Mouse (Mus musculus) small intestine, adult 2 months (tissue): Measurements from ENCODE around the gene Dennd1a. TPM values are rescaled to one million over a fixed set of nuclear protein-coding genes. Genes with fewer than 3 reads are reported as not detected.

Source experiments
- H3K27ac ChIP-seq: fragments of 200-500 bp; 2 replicates; pipeline ENCODE4 v1.5.1; 2012; ENCODE audit warnings: low read depth, low read length, control low read depth, inconsistent platforms; ENCODE audit not compliant: insufficient read depth
- H3K27me3 ChIP-seq: fragments of 200-500 bp; 2 replicates; pipeline ENCODE4 v1.6.1; 2012; ENCODE audit warnings: mild to moderate bottlenecking, moderate library complexity, low read length, inconsistent platforms; ENCODE audit not compliant: control insufficient read depth, insufficient read depth
- H3K36me3 ChIP-seq: fragments of 200-500 bp; 2 replicates; pipeline ENCODE4 v1.6.1; 2012; ENCODE audit warnings: mild to moderate bottlenecking, low read length, control low read depth, inconsistent platforms; ENCODE audit not compliant: control insufficient read depth, insufficient read depth
- H3K4me1 ChIP-seq: fragments of 200-500 bp; 2 replicates; pipeline ENCODE4 v1.6.1; 2012; ENCODE audit warnings: low read length, inconsistent platforms, mixed read lengths; ENCODE audit not compliant: control insufficient read depth, insufficient read depth, insufficient read length
- H3K4me3 ChIP-seq: fragments of 200-500 bp; 2 replicates; pipeline ENCODE4 v1.5.1; 2012; ENCODE audit warnings: low read depth, mild to moderate bottlenecking, control low read depth, inconsistent platforms, low read length, moderate library complexity
- CTCF ChIP-seq: fragments of 200-500 bp; IDR thresholded peaks from 2 replicates; pipeline ENCODE4 v1.5.1; 2012; ENCODE audit warnings: low read depth, mild to moderate bottlenecking, control low read depth, inconsistent platforms, low read length, moderate library complexity, mixed read lengths; ENCODE audit not compliant: insufficient replicate concordance, insufficient read length; ENCODE audit errors: extremely low read depth
- POLR2A ChIP-seq: fragments of 200-500 bp; IDR thresholded peaks from 2 replicates; pipeline ENCODE4 v1.6.1; 2012; ENCODE audit warnings: low read depth, mild to moderate bottlenecking, control low read depth, inconsistent platforms, low read length, moderate library complexity
- WGBS: fragments of 180-500 bp; shearing (Covaris S2); methylation state at CpG from one replicate; pipeline ENCODE4 v1.1.7; 2018; 5-methylcytosine and 5-hydroxymethylcytosine counted together
- polyA plus RNA-seq: library from polyadenylated mRNA; depleted of rRNA; stranded (reverse); fragments of >200 nt; gene quantifications from 2 replicates; pipeline ENCODE4 v1.2.3, GENCODE M21; 2012; rRNA removed

The Dennd1a gene
- polyA plus RNA-seq, 1 experiment = 8.2 TPM

GRCm38 (mm10) chr2:37758343-37759015 lies 528.7 kb downstream of the Dennd1a start:
- peaks cover 3% of the 10 kb centered on the region; the same call in 1 of the 2 replicates for H3K4me1 ChIP-seq
- H3K36me3 ChIP-seq = no peaks in the 10 kb centered on the region
- H3K27me3 ChIP-seq = no peaks in the 10 kb centered on the region
- no peak overlapping the region for H3K27ac ChIP-seq
- WGBS = 63% methylated on average over 21 of the region's 21 CpGs
- no peak overlapping the region for H3K4me3 ChIP-seq
- no peak for TF ChIP-seq CTCF
- no peak for TF ChIP-seq POLR2A

- 92% methylated on average over 4 of the region's 4 CpGs for WGBS
- peaks cover 3% of the 10 kb centered on the region; the same call in 1 of the 2 replicates for H3K4me1 ChIP-seq
- H3K4me3 ChIP-seq = no peak overlapping the region
- no peak overlapping the region for H3K27ac ChIP-seq
- TF ChIP-seq POLR2A (no peak), CTCF (no peak)
- H3K27me3 ChIP-seq = no peaks in the 10 kb centered on the region
- H3K36me3 ChIP-seq = no peaks in the 10 kb centered on the region
Measured at GRCm38 (mm10) chr2:37757784-37758183, 529.4 kb downstream of the Dennd1a start.

- Histone ChIP-seq H3K27ac (no peak overlapping the region), H3K36me3 (no peaks in the 10 kb centered on the region), H3K4me3 (no peak overlapping the region), H3K4me1 (peaks cover 3% of the 10 kb centered on the region; the same call in 1 of the 2 replicates), H3K27me3 (no peaks in the 10 kb centered on the region)
- TF ChIP-seq POLR2A = no peak
- no peak for TF ChIP-seq CTCF
- WGBS = 69% methylated on average over 5 of the region's 5 CpGs
Measured at GRCm38 (mm10) chr2:37757016-37757415, 530.2 kb downstream of the Dennd1a start.

GRCm38 (mm10) chr2:37756220-37756930 lies 530.8 kb downstream of the Dennd1a start:
- H3K27ac ChIP-seq = no peak overlapping the region
- WGBS = 84% methylated on average over 2 of the region's 2 CpGs
- H3K4me3 ChIP-seq = no peak overlapping the region

GRCm38 (mm10) chr2:37751114-37751513 lies 536.1 kb downstream of the Dennd1a start:
- H3K27me3 ChIP-seq = no peaks in the 10 kb centered on the region
- no peaks in the 10 kb centered on the region for H3K36me3 ChIP-seq
- WGBS = 82% methylated on average over 1 of the region's 1 CpGs
- peaks cover 10% of the 10 kb centered on the region for H3K4me1 ChIP-seq
- no peak for TF ChIP-seq POLR2A
- TF ChIP-seq CTCF = no peak
- no peak overlapping the region for H3K27ac ChIP-seq
- H3K4me3 ChIP-seq = no peak overlapping the region

More at GRCm38 (mm10) chr2:37756220-37756930, 530.8 kb downstream of the Dennd1a start:
- peaks cover 3% of the 10 kb centered on the region; the same call in 1 of the 2 replicates for H3K4me1 ChIP-seq
- H3K36me3 ChIP-seq = no peaks in the 10 kb centered on the region
- no peaks in the 10 kb centered on the region for H3K27me3 ChIP-seq
- no peak for TF ChIP-seq POLR2A
- TF ChIP-seq CTCF = no peak

- Histone ChIP-seq H3K4me1 (peaks cover 10% of the 10 kb centered on the region), H3K36me3 (no peaks in the 10 kb centered on the region), H3K4me3 (no peak overlapping the region), H3K27ac (no peak overlapping the region), H3K27me3 (no peaks in the 10 kb centered on the region)
- TF ChIP-seq CTCF (no peak), POLR2A (no peak)
- 74% methylated on average over 6 of the region's 6 CpGs for WGBS
Measured at GRCm38 (mm10) chr2:37749323-37749722, 537.9 kb downstream of the Dennd1a start.

Other genes starting within 250 kb of the Dennd1a start
- gene Lhx2, start 51.9 kb upstream of the Dennd1a start, polyA plus RNA-seq = 0.05 and 0.08 TPM in 2 replicates
- 24.6 and 173 TPM in 2 replicates for gene Nek6, start 224.3 kb upstream of the Dennd1a start, polyA plus RNA-seq